Mouse (Mus musculus) forebrain, embryonic 12.5 days (tissue): Measurements from ENCODE around the gene Cyp2j5. TPM values are rescaled to one million over a fixed set of nuclear protein-coding genes. Genes with fewer than 3 reads are reported as not detected.
A peak's percentile ranks its signal among the peaks of the same experiment; 100 is the strongest.
"Not testable (repeated sequence)": the region's sequence is repeated elsewhere in the genome, so short reads cannot be mapped to it uniquely, and the experiment has no call there.

Source experiments
- ATAC-seq: fragments of 200-750 bp; cut with Nextera tagmentation; 2 replicates; pipeline ENCODE4 v1.8.0; 2017; ENCODE audit warnings: moderate TSS enrichment; ENCODE audit not compliant: low FRiP score
- H3K27ac ChIP-seq: fragments of 300-500 bp; sonication (generic); 2 replicates; pipeline ENCODE4 v1.5.1; 2016; ENCODE audit warnings: mild to moderate bottlenecking
- H3K27me3 ChIP-seq: fragments of 300-500 bp; sonication (generic); 2 replicates; pipeline ENCODE4 v1.6.1; 2016; ENCODE audit warnings: mild to moderate bottlenecking
- H3K36me3 ChIP-seq: fragments of 300-500 bp; sonication (generic); replicated peaks from 2 replicates; pipeline ENCODE4 v1.6.1; 2016; ENCODE audit warnings: mild to moderate bottlenecking
- H3K4me1 ChIP-seq: fragments of 300-500 bp; sonication (generic); 2 replicates; pipeline ENCODE4 v1.6.1; 2016
- H3K4me2 ChIP-seq: fragments of 300-500 bp; sonication (generic); 2 replicates; pipeline ENCODE4 v1.6.1; 2016; ENCODE audit warnings: mild to moderate bottlenecking, moderate library complexity
- H3K4me3 ChIP-seq: fragments of 300-500 bp; sonication (generic); replicated peaks from 2 replicates; pipeline ENCODE4 v1.5.1; 2016; ENCODE audit warnings: mild to moderate bottlenecking
- H3K9ac ChIP-seq: fragments of 300-500 bp; sonication (generic); 2 replicates; pipeline ENCODE4 v1.6.1; 2016; ENCODE audit warnings: mild to moderate bottlenecking
- H3K9me3 ChIP-seq: fragments of 300-500 bp; sonication (generic); 2 replicates; pipeline ENCODE4 v1.6.1; 2016
- WGBS: fragments of 180-500 bp; shearing (Covaris S2); methylation state at CpG from one replicate; pipeline ENCODE4 v1.1.7; 2016; 5-methylcytosine and 5-hydroxymethylcytosine counted together
- polyA plus RNA-seq: library from polyadenylated mRNA; unstranded; fragments of >200 nt; fragmentation: Nextera tagmentation; extraction: Ambion mirVana; gene quantifications from 2 replicates; pipeline ENCODE4 v1.2.1, GENCODE M21; 2016

The Cyp2j5 gene
- polyA plus RNA-seq, 1 experiment from 2014 or later: not detected

DNA sequence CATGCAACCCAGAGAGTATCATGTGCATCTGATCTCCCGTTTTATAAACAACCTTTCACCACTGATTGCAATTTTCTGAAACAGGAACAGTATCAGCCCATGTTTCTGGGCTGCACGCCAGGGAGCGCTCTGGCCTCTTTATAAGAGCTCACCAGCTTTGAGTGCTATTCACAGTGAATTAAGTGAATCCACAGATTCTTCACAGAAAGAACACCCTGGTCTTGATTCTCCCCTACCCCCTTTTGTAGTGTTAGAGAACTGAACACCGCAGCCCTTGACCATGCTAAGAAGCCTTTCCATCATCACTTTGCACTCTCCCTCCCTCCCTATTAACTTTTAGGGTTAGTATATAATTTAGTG, 72.2 kb downstream of the Cyp2j5 start:
- WGBS: 17% methylated on average over 4 of the region's 4 CpGs
- Histone ChIP-seq H3K9me3 (no peaks in the 10 kb centered on the region), H3K4me3 (peak overlapping the region; percentile 33), H3K4me2 (peak overlapping the region; percentile 59), H3K36me3 (no peaks in the 10 kb centered on the region), H3K4me1 (peaks cover 12% of the 10 kb centered on the region), H3K27ac (peak overlapping the region; percentile 70; the same call in 1 of the 2 replicates), H3K9ac (no peak overlapping the region), H3K27me3 (no peaks in the 10 kb centered on the region)
- ATAC-seq: peak; percentile 79

DNA sequence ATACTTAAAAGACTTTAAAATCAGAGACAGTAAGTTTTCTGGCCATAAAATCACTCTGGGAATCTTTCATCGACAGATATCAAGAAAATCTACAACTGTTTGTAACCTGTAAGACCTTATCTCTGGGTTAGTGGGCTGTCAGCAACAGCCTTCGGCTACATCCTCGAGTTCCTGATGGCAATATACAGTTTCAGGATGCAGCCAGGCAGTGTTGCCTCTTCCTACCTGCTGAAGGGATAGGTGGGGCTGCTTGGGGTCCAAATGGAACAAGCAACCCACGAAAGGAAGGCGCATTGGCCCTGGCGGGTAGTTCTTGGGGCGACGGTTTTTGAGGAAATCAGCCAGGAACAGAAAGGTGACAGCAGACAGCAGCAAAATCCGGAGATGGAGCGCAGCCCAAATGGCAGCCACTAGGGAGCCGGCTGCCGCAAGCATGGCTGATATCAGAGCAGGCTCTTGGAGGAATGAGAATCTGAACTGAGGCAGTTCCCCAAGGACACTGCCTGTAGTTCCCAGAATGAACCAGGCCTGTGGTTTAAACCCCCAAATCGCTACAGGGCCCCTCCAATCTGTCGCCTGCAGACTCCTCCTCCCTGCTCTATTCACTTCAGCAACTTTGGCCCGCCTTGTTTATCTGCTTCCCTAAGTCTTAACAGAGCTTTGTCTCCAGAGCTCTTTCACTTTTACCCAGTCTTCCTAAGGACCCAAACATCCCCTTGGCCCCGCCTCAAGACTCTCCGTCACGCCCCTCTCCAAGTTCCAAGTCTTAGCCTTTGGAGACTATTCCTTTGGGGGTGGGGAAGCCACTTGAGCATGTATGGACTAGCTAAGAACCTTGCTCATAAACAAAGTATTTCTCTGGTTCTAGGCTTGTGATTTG, 72.8 kb downstream of the Cyp2j5 start, which contains the start of gene Cyp2j9:
Cyp2j9 (minus strand) TSS at position 668 of the 880 bp plus-strand sequence.
- H3K4me3 ChIP-seq: peak within 1 kb of the TSS; percentile 33
- 7% methylated on average over 18 of the region's 18 CpGs for WGBS
- no peaks in the 10 kb centered on the region for H3K9me3 ChIP-seq
- ATAC-seq: peak; percentile 88
- no peaks in the 10 kb centered on the region for H3K36me3 ChIP-seq
- peak within 1 kb of the TSS; percentile 59 for H3K4me2 ChIP-seq
- H3K27ac ChIP-seq: peak within 1 kb of the TSS; percentile 70
- peaks cover 12% of the 10 kb centered on the region for H3K4me1 ChIP-seq
- H3K27me3 ChIP-seq: no peaks in the 10 kb centered on the region
- peak within 1 kb of the TSS; percentile 29 for H3K9ac ChIP-seq

- Histone ChIP-seq H3K4me1 (peaks cover 9% of the 10 kb centered on the region; the same call in 1 of the 2 replicates), H3K4me3 (no peak overlapping the region), H3K27me3 (no peaks in the 10 kb centered on the region), H3K4me2 (no peak overlapping the region), H3K36me3 (no peaks in the 10 kb centered on the region), H3K9me3 (no peaks in the 10 kb centered on the region), H3K27ac (no peak overlapping the region), H3K9ac (no peak overlapping the region)
- WGBS: 67% methylated on average over 1 of the region's 1 CpGs
- no peak for ATAC-seq
These were observed 82.4 kb downstream of the Cyp2j5 start for GRCm38 (mm10) chr4:96581425-96582088.

- H3K4me3 ChIP-seq, H3K36me3 ChIP-seq, H3K27ac ChIP-seq, H3K9me3 ChIP-seq, H3K9ac ChIP-seq, H3K27me3 ChIP-seq, H3K4me1 ChIP-seq, H3K4me2 ChIP-seq, ATAC-seq: not testable (repeated sequence)
- 48% methylated on average over 6 of the region's 6 CpGs for WGBS
These were observed 83.6 kb downstream of the Cyp2j5 start for GRCm38 (mm10) chr4:96580351-96580750.

Other genes starting within 250 kb of the Cyp2j5 start
- not detected in 2 replicates for gene Cyp2j8, start 156.8 kb downstream of the Cyp2j5 start, polyA plus RNA-seq
- 3.4 and 3.7 TPM in 2 replicates for gene Cyp2j6, start 110.5 kb downstream of the Cyp2j5 start, polyA plus RNA-seq
- 2.0 and 2.7 TPM in 2 replicates for gene Cyp2j9, start 72.6 kb downstream of the Cyp2j5 start, polyA plus RNA-seq
- 0.17 TPM in 1 of 2 replicates, not detected in the other for gene Gm12695, start 121.0 kb upstream of the Cyp2j5 start, polyA plus RNA-seq